Mouse (Mus musculus) adrenal gland, adult 2 months (tissue): ENCODE results near the gene Mkrn2. TPM values are rescaled to one million over a fixed set of nuclear protein-coding genes. Genes with fewer than 3 reads are reported as not detected.

Experiments used
- DNase-seq: peaks from one replicate; pipeline ENCODE4 v3.0.0; 2021
- long read RNA-seq: library from polyadenylated mRNA; stranded (forward); transcript quantifications from one replicate; pipeline ENCODE4 v2.0.0, GENCODE M21; 2021
- polyA plus RNA-seq: library from polyadenylated mRNA; depleted of rRNA; stranded (reverse); fragments of >200 nt; gene quantifications from 2 replicates; pipeline ENCODE4 v1.2.3, GENCODE M21; 2012; rRNA removed
- total RNA-seq, 2 experiments: library from RNA; stranded (reverse); gene quantifications; 2 replicates each; pipeline ENCODE4 v1.2.3; 2021

The Mkrn2 gene
- 10 to 100 TPM; 45.4 to 53.8 TPM for total RNA-seq
- 174 and 225 TPM in 2 replicates for polyA plus RNA-seq
- long read RNA-seq, full-length matches to known transcripts: 48 of 53 reads
- long read RNA-seq, partial matches to known transcripts: 4 of 53 reads
- long read RNA-seq, other reads (novel, unspliced or antisense): 1 of 53 reads

- peak; percentile 89 for DNase-seq
Measured at GRCm38 (mm10) chr6:115601715-115602523, at the start of gene Mkrn2. Gene Mkrn2, plus strand, starts transcription at chr6:115601902.

- DNase-seq: no peak
Measured at GRCm38 (mm10) chr6:115555485-115555884, 46.2 kb upstream of the Mkrn2 start.

GRCm38 (mm10) chr6:115558176-115558575, 43.5 kb upstream of the Mkrn2 start:
- DNase-seq: no peak

GRCm38 (mm10) chr6:115559651-115560632, 41.8 kb upstream of the Mkrn2 start:
- DNase-seq: peak; percentile 50

- DNase-seq: no peak
Measured at GRCm38 (mm10) chr6:115565479-115566045, 36.1 kb upstream of the Mkrn2 start.

GRCm38 (mm10) chr6:115574171-115574570, 27.5 kb upstream of the Mkrn2 start:
- no peak for DNase-seq

GRCm38 (mm10) chr6:115577407-115577806, 24.3 kb upstream of the Mkrn2 start:
- no peak for DNase-seq

- DNase-seq: no peak
Measured at GRCm38 (mm10) chr6:115577941-115578340, 23.8 kb upstream of the Mkrn2 start.

GRCm38 (mm10) chr6:115580810-115581209, 20.9 kb upstream of the Mkrn2 start:
- no peak for DNase-seq

GRCm38 (mm10) chr6:115582328-115583115, 19.2 kb upstream of the Mkrn2 start:
- DNase-seq: no peak

GRCm38 (mm10) chr6:115583430-115584125, 18.1 kb upstream of the Mkrn2 start:
- no peak for DNase-seq

GRCm38 (mm10) chr6:115584176-115584575, 17.5 kb upstream of the Mkrn2 start:
- no peak for DNase-seq

GRCm38 (mm10) chr6:115586321-115586720, 15.4 kb upstream of the Mkrn2 start:
- no peak for DNase-seq

GRCm38 (mm10) chr6:115591692-115592359, 9.9 kb upstream of the Mkrn2 start:
- no peak for DNase-seq

GRCm38 (mm10) chr6:115592458-115592857, 9.2 kb upstream of the Mkrn2 start, which contains the start of gene Mkrn2os:
Gene Mkrn2os, minus strand, starts transcription at chr6:115592576.
- no peak for DNase-seq

GRCm38 (mm10) chr6:115593252-115593651, 8.4 kb upstream of the Mkrn2 start:
- DNase-seq: no peak

GRCm38 (mm10) chr6:115594463-115594862, 7.2 kb upstream of the Mkrn2 start:
- no peak for DNase-seq

GRCm38 (mm10) chr6:115595667-115596066, 6.0 kb upstream of the Mkrn2 start:
- DNase-seq: no peak

- DNase-seq: no peak
Measured at GRCm38 (mm10) chr6:115601322-115601714, 384 bp upstream of the Mkrn2 start.

GRCm38 (mm10) chr6:115606461-115606860, 4.8 kb downstream of the Mkrn2 start:
- peak; percentile 64 for DNase-seq
